Mouse (Mus musculus) MEL (cell line): ENCODE data around the gene Gm9837. TPM values are rescaled to one million over a fixed set of nuclear protein-coding genes. Genes with fewer than 3 reads are reported as not detected.

ENCODE experiments used
- DNase-seq: peaks from one replicate; pipeline ENCODE4 v3.0.0; 2011; ENCODE audit warnings: low read depth, low spot score
- H3K27ac ChIP-seq: 2 replicates; pipeline ENCODE4 v1.5.1; 2012; ENCODE audit warnings: low read depth, mild to moderate bottlenecking, control low read depth, low read length, moderate library complexity; ENCODE audit not compliant: control insufficient read depth
- H3K27me3 ChIP-seq, 2 experiments: fragments of 150-350 bp in 1 of 2; sonication (generic) in 1 of 2; 2 replicates each; pipeline ENCODE4 v1.6.1; 2012; ENCODE audit warnings: low read length in 2 of 2, mild to moderate bottlenecking in 2 of 2, improper control_type of control experiment in 1 of 2, moderate library complexity in 1 of 2; ENCODE audit not compliant: insufficient read depth in 2 of 2, control insufficient read depth in 1 of 2
- H3K36me3 ChIP-seq, 2 experiments: 2 replicates each; pipeline ENCODE4 v1.6.1; 2012 to 2014; ENCODE audit warnings: low read length in 2 of 2, improper control_type of control experiment in 1 of 2, inconsistent platforms in 1 of 2, mild to moderate bottlenecking in 1 of 2; ENCODE audit not compliant: insufficient read depth in 2 of 2, control insufficient read depth in 1 of 2
- H3K4me1 ChIP-seq, 2 experiments: fragments of 150-350 bp in 1 of 2; sonication (generic) in 1 of 2; 2 replicates each; pipeline ENCODE4 v1.6.1; 2012; ENCODE audit warnings: low read length in 2 of 2, improper control_type of control experiment in 1 of 2, mild to moderate bottlenecking in 1 of 2; ENCODE audit not compliant: insufficient read depth in 2 of 2, control insufficient read depth in 1 of 2
- H3K4me3 ChIP-seq, 2 experiments: fragments of 150-350 bp in 1 of 2; sonication (generic) in 1 of 2; 2 replicates each; pipeline ENCODE4 v1.5.1; 2012; ENCODE audit warnings: low read depth in 2 of 2, low read length in 2 of 2, mild to moderate bottlenecking in 2 of 2, moderate library complexity in 2 of 2, control low read depth in 1 of 2, improper control_type of control experiment in 1 of 2; ENCODE audit not compliant: control insufficient read depth in 1 of 2, insufficient read depth in 1 of 2
- H3K79me2 ChIP-seq: 2 replicates; pipeline ENCODE4 v1.6.1; 2012; ENCODE audit warnings: mild to moderate bottlenecking, low read length, moderate library complexity; ENCODE audit not compliant: control insufficient read depth, poor library complexity, insufficient read depth
- H3K9ac ChIP-seq: 2 replicates; pipeline ENCODE4 v1.6.1; 2012; ENCODE audit warnings: low read depth, mild to moderate bottlenecking, control low read depth, low read length, moderate library complexity; ENCODE audit not compliant: control insufficient read depth, poor library complexity, severe bottlenecking
- H3K9me3 ChIP-seq: fragments of 150-350 bp; sonication (generic); replicated peaks from 2 replicates; pipeline ENCODE4 v1.6.1; 2012; ENCODE audit warnings: mild to moderate bottlenecking, low read length, improper control_type of control experiment, moderate library complexity; ENCODE audit not compliant: insufficient read depth
- BHLHE40 ChIP-seq: IDR thresholded peaks from 2 replicates; pipeline ENCODE4 v1.6.1; 2012; ENCODE audit warnings: low read depth, mild to moderate bottlenecking, inconsistent platforms, low read length, improper control_type of control experiment, borderline replicate concordance
- CHD1 ChIP-seq: IDR thresholded peaks from 2 replicates; pipeline ENCODE4 v1.6.1; 2012; ENCODE audit warnings: low read depth, mild to moderate bottlenecking, inconsistent platforms, low read length, improper control_type of control experiment
- E2F4 ChIP-seq: IDR thresholded peaks from 2 replicates; pipeline ENCODE4 v1.6.1; 2011; ENCODE audit warnings: low read depth, low read length, improper control_type of control experiment, borderline replicate concordance
- ELF1 ChIP-seq: IDR thresholded peaks from 2 replicates; pipeline ENCODE4 v1.6.1; 2014; ENCODE audit warnings: low read depth, mild to moderate bottlenecking, inconsistent platforms, low read length, improper control_type of control experiment, moderate library complexity
- EP300 ChIP-seq, 2 experiments: IDR thresholded peaks; 2 replicates each; pipeline ENCODE4 v1.6.1; 2011; ENCODE audit warnings: improper control_type of control experiment in 2 of 2, low read length in 2 of 2, low read depth in 1 of 2, mild to moderate bottlenecking in 1 of 2
- ETS1 ChIP-seq: IDR thresholded peaks from 2 replicates; pipeline ENCODE4 v1.6.1; 2012; ENCODE audit warnings: low read depth, mild to moderate bottlenecking, inconsistent platforms, low read length, improper control_type of control experiment, moderate library complexity
- HCFC1 ChIP-seq: IDR thresholded peaks from 2 replicates; pipeline ENCODE4 v1.6.1; 2012; ENCODE audit warnings: low read depth, mild to moderate bottlenecking, inconsistent platforms, low read length, improper control_type of control experiment, moderate library complexity
- JUND ChIP-seq: IDR thresholded peaks from 2 replicates; pipeline ENCODE4 v1.6.1; 2011; ENCODE audit warnings: low read depth, mild to moderate bottlenecking, improper control_type of control experiment, low read length
- MAZ ChIP-seq: IDR thresholded peaks from 2 replicates; pipeline ENCODE4 v1.6.1; 2012; ENCODE audit warnings: low read depth, mild to moderate bottlenecking, inconsistent platforms, low read length, improper control_type of control experiment
- MXI1 ChIP-seq: IDR thresholded peaks from 2 replicates; pipeline ENCODE4 v1.6.1; 2011; ENCODE audit warnings: mild to moderate bottlenecking, low read depth, low read length, improper control_type of control experiment
- NELFE ChIP-seq: IDR thresholded peaks from 2 replicates; pipeline ENCODE4 v1.6.1; 2011; ENCODE audit warnings: low read depth, low read length, improper control_type of control experiment
- POLR2A ChIP-seq, 2 experiments: IDR thresholded peaks; 2 replicates each; pipeline ENCODE4 v1.6.1; 2011 to 2012; ENCODE audit warnings: low read length in 2 of 2, mild to moderate bottlenecking in 2 of 2, control low read depth in 1 of 2, improper control_type of control experiment in 1 of 2, low read depth in 1 of 2, moderate library complexity in 1 of 2; ENCODE audit not compliant: control insufficient read depth in 1 of 2, insufficient read depth in 1 of 2, poor library complexity in 1 of 2
- POLR2AphosphoS2 ChIP-seq: IDR thresholded peaks from 2 replicates; pipeline ENCODE4 v1.6.1; 2011; ENCODE audit warnings: low read length, improper control_type of control experiment
- RCOR1 ChIP-seq: IDR thresholded peaks from 2 replicates; pipeline ENCODE4 v1.6.1; 2012; ENCODE audit warnings: low read depth, mild to moderate bottlenecking, inconsistent platforms, low read length, improper control_type of control experiment
- SIN3A ChIP-seq: IDR thresholded peaks from 2 replicates; pipeline ENCODE4 v1.6.1; 2012; ENCODE audit warnings: low read length, improper control_type of control experiment, inconsistent platforms
- TCF12 ChIP-seq: IDR thresholded peaks from 2 replicates; pipeline ENCODE4 v1.6.1; 2014; ENCODE audit warnings: low read depth, mild to moderate bottlenecking, inconsistent platforms, low read length, improper control_type of control experiment, moderate library complexity
- UBTF ChIP-seq: IDR thresholded peaks from 2 replicates; pipeline ENCODE4 v1.6.1; 2012; ENCODE audit warnings: low read depth, mild to moderate bottlenecking, inconsistent platforms, low read length, improper control_type of control experiment, moderate library complexity, borderline replicate concordance; ENCODE audit not compliant: insufficient read depth
- USF1 ChIP-seq: IDR thresholded peaks from 2 replicates; pipeline ENCODE4 v1.6.1; 2014; ENCODE audit warnings: low read depth, mild to moderate bottlenecking, inconsistent platforms, low read length, improper control_type of control experiment, moderate library complexity
- USF2 ChIP-seq, 2 experiments: IDR thresholded peaks; 2 replicates each; pipeline ENCODE4 v1.6.1; 2011 to 2012; ENCODE audit warnings: improper control_type of control experiment in 2 of 2, low read length in 2 of 2, borderline replicate concordance in 1 of 2, inconsistent platforms in 1 of 2, low read depth in 1 of 2, mild to moderate bottlenecking in 1 of 2; ENCODE audit not compliant: insufficient read depth in 1 of 2
- ZKSCAN1 ChIP-seq: IDR thresholded peaks from 2 replicates; pipeline ENCODE4 v1.6.1; 2012; ENCODE audit warnings: low read depth, mild to moderate bottlenecking, inconsistent platforms, low read length, improper control_type of control experiment, moderate library complexity
- ZMIZ1 ChIP-seq: IDR thresholded peaks from 2 replicates; pipeline ENCODE4 v1.6.1; 2012; ENCODE audit warnings: low read depth, mild to moderate bottlenecking, inconsistent platforms, low read length, improper control_type of control experiment, moderate library complexity
- polyA plus RNA-seq, 2 experiments: library from polyadenylated mRNA; stranded (reverse) in 1 of 2; unstranded in 1 of 2; fragments of >175 nt in 1 of 2; fragments of >200 nt in 1 of 2; gene quantifications; 2 replicates each; pipeline versions ENCODE4 v1.2.1 to v1.2.4; 2012; ENCODE audit warnings: low replicate concordance in 2 of 2, low read depth in 1 of 2; ENCODE audit not compliant: insufficient read length in 2 of 2, insufficient read depth in 1 of 2, missing spikeins in 1 of 2
- total RNA-seq: library from RNA; depleted of rRNA; stranded (reverse); fragments of 300-350 nt; gene quantifications from 2 replicates; pipeline ENCODE4 v1.2.3, GENCODE M21; 2012

Gm9837 gene
- total and polyA plus RNA-seq, 3 experiments: not detected

GRCm38 (mm10) chr11:53519207-53520121 is 49.2 kb upstream of the Gm9837 start, which contains the start of gene Sept8:
Gene Sept8 (plus strand): TSS chr11:53519257.
- Histone ChIP-seq H3K36me3 (peaks cover 6 to 47% of the 10 kb centered on the region in 2 experiments), H3K27ac (peak within 1 kb of the TSS; percentile 98), H3K4me1 (peaks cover 27 to 45% of the 10 kb centered on the region in 2 experiments), H3K9me3 (no peaks in the 10 kb centered on the region), H3K9ac (peak within 1 kb of the TSS; percentile 95), H3K27me3 (no peaks in the 10 kb centered on the region), H3K4me3 (peak within 1 kb of the TSS; percentile 70 to 75), H3K79me2 (peaks cover 50% of the 10 kb centered on the region)
- peak; percentile 81 for DNase-seq
- no peak for TF ChIP-seq JUND
- peak; percentile 79 for TF ChIP-seq ZMIZ1
- peak; percentile 18 for TF ChIP-seq TCF12
- 0 out of 2 replicates have a peak, but pooled peaks have one; percentile 11 for TF ChIP-seq USF1
- peak in 1 of 2 experiments; percentile 38; a peak in 1 of 4 replicates for TF ChIP-seq EP300 (IDR thresholded peaks at IDR 0.05; ENCODE audit: low read depth in 1 of 2, low read length in 2 of 2)
- TF ChIP-seq MAZ: peak; percentile 56
- TF ChIP-seq MXI1: peak; percentile 61
- TF ChIP-seq NELFE: peak; percentile 69; the same call in 1 of the 2 replicates
- peak; percentile 16; the same call in 1 of the 2 replicates for TF ChIP-seq ETS1
- TF ChIP-seq E2F4: peak; percentile 65; the same call in 1 of the 2 replicates
- 0 out of 2 replicates have a peak, but pooled peaks have one; percentile 71 for TF ChIP-seq SIN3A
- TF ChIP-seq ELF1: peak; percentile 79
- TF ChIP-seq RCOR1: 0 out of 2 replicates have a peak, but pooled peaks have one; percentile 35
- TF ChIP-seq CHD1: peak; percentile 91
- TF ChIP-seq USF2 (IDR thresholded peaks at IDR 0.05; ENCODE audit: borderline replicate concordance in 1 of 2, insufficient read depth in 1 of 2, low read depth in 1 of 2, low read length in 2 of 2): no peak
- no peak for TF ChIP-seq ZKSCAN1
- peak; percentile 82; the same call in 1 of the 2 replicates for TF ChIP-seq UBTF
- TF ChIP-seq POLR2AphosphoS2: 0 out of 2 replicates have a peak, but pooled peaks have one; percentile 5
- no peak for TF ChIP-seq BHLHE40
- TF ChIP-seq POLR2A (IDR thresholded peaks at IDR 0.05; ENCODE audit: control insufficient read depth in 1 of 2, insufficient read depth in 1 of 2, low read depth in 1 of 2, low read length in 2 of 2, poor library complexity in 1 of 2): peak; percentile 10 to 64; a peak in 2 of 4 replicates
- TF ChIP-seq HCFC1: peak; percentile 85
